Mouse (Mus musculus) adrenal gland, postnatal 36 days (tissue): ENCODE measurements at regions not wholly inside any gene's neighbourhood (a gene's known extent, or its start where the extent isn't known, plus 50 kb on each side); places are given as distances from the start of the nearest gene placed in this dataset.

Source experiments
- DNase-seq, 2 experiments: peaks; one replicate each; pipeline ENCODE4 v3.0.0; 2021; ENCODE audit warnings: mixed read lengths in 1 of 2

GRCm38 (mm10) chr5:97223238-97223857, 112.0 kb upstream of the Paqr3 start:
- DNase-seq = no peak

- DNase-seq = no peak
Measured at GRCm38 (mm10) chr5:97222489-97223237, 111.3 kb upstream of the Paqr3 start.

GRCm38 (mm10) chr5:97218712-97219111, 107.3 kb upstream of the Paqr3 start:
- no peak for DNase-seq

- DNase-seq = no peak
Measured at GRCm38 (mm10) chr5:97205606-97206005, 94.2 kb upstream of the Paqr3 start.

GRCm38 (mm10) chr5:97204337-97204736, 92.9 kb upstream of the Paqr3 start:
- DNase-seq = no peak

GRCm38 (mm10) chr5:97203646-97204045, 92.2 kb upstream of the Paqr3 start:
- no peak for DNase-seq

GRCm38 (mm10) chr5:97202557-97202956, 91.2 kb upstream of the Paqr3 start:
- DNase-seq = no peak

- DNase-seq = no peak
Measured at GRCm38 (mm10) chr5:97200655-97201054, 89.3 kb upstream of the Paqr3 start.

GRCm38 (mm10) chr5:97195281-97195660, 83.9 kb upstream of the Paqr3 start:
- DNase-seq = no peak

- no peak for DNase-seq
Measured at GRCm38 (mm10) chr5:97194656-97195280, 83.4 kb upstream of the Paqr3 start.

GRCm38 (mm10) chr5:97192656-97193055, 81.3 kb upstream of the Paqr3 start:
- no peak for DNase-seq

- no peak for DNase-seq
Measured at GRCm38 (mm10) chr5:97190695-97191094, 79.3 kb upstream of the Paqr3 start.

- DNase-seq = no peak
Measured at GRCm38 (mm10) chr5:97184512-97184911, 73.1 kb upstream of the Paqr3 start.

- no peak for DNase-seq
Measured at GRCm38 (mm10) chr5:97181249-97181648, 69.9 kb upstream of the Paqr3 start.

- DNase-seq = no peak
Measured at GRCm38 (mm10) chr5:97174446-97174845, 63.0 kb upstream of the Paqr3 start.

GRCm38 (mm10) chr5:97167401-97168249, 56.2 kb upstream of the Paqr3 start:
- DNase-seq = no peak

GRCm38 (mm10) chr5:97166128-97166883, 54.9 kb upstream of the Paqr3 start:
- DNase-seq = no peak
